Mouse (Mus musculus): ENCODE measurements at regions not wholly inside any gene's neighbourhood (a gene's known extent, or its start where the extent isn't known, plus 50 kb on each side); places are given as distances from the start of the nearest gene placed in this dataset.

- TF ChIP-seq POLR2A (IDR thresholded peaks at IDR 0.05; ENCODE audit: insufficient read depth, low read depth, low read length), result no peak
- no peak for TF ChIP-seq CTCF (IDR thresholded peaks at IDR 0.05)
Observed at GRCm38 (mm10) chr1:92299041-92299440, 103.5 kb upstream of the Hdac4 start.

Measured in heart, adult 2 months (tissue).